Mouse (Mus musculus): ENCODE results near the gene Olfr639.
"Not testable (repeated sequence)": the region's sequence is repeated elsewhere in the genome, so short reads cannot be mapped to it uniquely, and the experiment has no call there.

The Olfr639 gene

GRCm38 (mm10) chr7:104017203-104017602 is at the start of gene Olfr639:
Gene Olfr639 (minus strand): TSS chr7:104017303.
- no peak for DNase-seq (ENCODE audit: extremely low read depth, insufficient read length, low spot score)

- no peak for DNase-seq (ENCODE audit: extremely low read depth, insufficient read length, low spot score)
These were observed 44.2 kb upstream of the Olfr639 start, which contains the start of gene 4930516K23Rik for GRCm38 (mm10) chr7:104061345-104061744. Gene 4930516K23Rik (minus strand): TSS chr7:104061445.

GRCm38 (mm10) chr7:104059215-104059614 is 42.1 kb upstream of the Olfr639 start:
- no peak for DNase-seq (ENCODE audit: extremely low read depth, insufficient read length, low spot score)

GRCm38 (mm10) chr7:104052566-104052965 is 35.5 kb upstream of the Olfr639 start, which contains the start of gene Olfr642:
Gene Olfr642 (minus strand): TSS chr7:104052666.
- DNase-seq (ENCODE audit: extremely low read depth, insufficient read length, low spot score) = no peak

GRCm38 (mm10) chr7:104050745-104051144 is 33.6 kb upstream of the Olfr639 start:
- no peak for DNase-seq (ENCODE audit: extremely low read depth, insufficient read length, low spot score)

- DNase-seq (ENCODE audit: extremely low read depth, insufficient read length, low spot score) = no peak
These were observed 18.0 kb upstream of the Olfr639 start, which contains the start of gene Olfr641 for GRCm38 (mm10) chr7:104035145-104035544. Gene Olfr641 (plus strand): TSS chr7:104035445.

GRCm38 (mm10) chr7:104026978-104027377 is 9.9 kb upstream of the Olfr639 start:
- DNase-seq (ENCODE audit: extremely low read depth, insufficient read length, low spot score) = no peak

- no peak for DNase-seq (ENCODE audit: extremely low read depth, insufficient read length, low spot score)
These were observed 8.4 kb upstream of the Olfr639 start, which contains the start of gene Olfr640 for GRCm38 (mm10) chr7:104025473-104025872. Gene Olfr640 (minus strand): TSS chr7:104025573.

GRCm38 (mm10) chr7:104021651-104022050 is 4.5 kb upstream of the Olfr639 start:
- DNase-seq (ENCODE audit: extremely low read depth, insufficient read length, low spot score) = no peak

- no peak for DNase-seq (ENCODE audit: extremely low read depth, insufficient read length, low spot score)
These were observed 1.9 kb upstream of the Olfr639 start for GRCm38 (mm10) chr7:104018953-104019352.

- DNase-seq (ENCODE audit: extremely low read depth, insufficient read length, low spot score) = no peak
These were observed 18.0 kb downstream of the Olfr639 start for GRCm38 (mm10) chr7:103999124-103999523.

- DNase-seq (ENCODE audit: extremely low read depth, insufficient read length, low spot score) = no peak
These were observed 18.7 kb downstream of the Olfr639 start, which contains the start of gene Olfr638 for GRCm38 (mm10) chr7:103998446-103998845. Gene Olfr638 (plus strand): TSS chr7:103998746.

- no peak for DNase-seq (ENCODE audit: extremely low read depth, insufficient read length, low spot score)
These were observed 45.3 kb downstream of the Olfr639 start for GRCm38 (mm10) chr7:103971782-103972181.

- no peak for DNase-seq (ENCODE audit: extremely low read depth, insufficient read length, low spot score)
These were observed 46.3 kb downstream of the Olfr639 start, which contains the start of gene Olfr635 for GRCm38 (mm10) chr7:103970852-103971251. Gene Olfr635 (plus strand): TSS chr7:103971152.

- not testable (repeated sequence) for DNase-seq (ENCODE audit: extremely low read depth, insufficient read length, low spot score)
These were observed 50.2 kb downstream of the Olfr639 start for GRCm38 (mm10) chr7:103966873-103967272.

All from 3134 (cell line).